ENCODE assay signal across 17 mouse cellular contexts in genomic region chr5:118360374-118361064, GRCm38 (mm10).
DNase-seq lines count a peak whose midpoint lies in the region; ATAC-seq lines count a peak whose summit lies in the region.
"Had no signal": no experiment of that assay in that cellular context is flagged by ENCODE, and none has a peak within 500 bp of the region (broad histone marks: within the 10 kb centered on the region; RNA-seq: fewer than 3 reads in every experiment).

No protein-coding gene starts in this region.

- no peaks in the 10 kb centered on the region for H3K9me3 ChIP-seq in liver, embryonic 13.5 days (replicated peaks)
- H3K9me3 ChIP-seq: embryonic facial prominence, embryonic 15.5 days; stomach, embryonic 15.5 days had no signal

- no peak overlapping the region for H3K4me3 ChIP-seq in liver, embryonic 13.5 days (replicated peaks)
- H3K4me3 ChIP-seq: embryonic facial prominence, embryonic 15.5 days; stomach, embryonic 15.5 days had no signal

- peaks cover 43% of the 10 kb centered on the region for H3K27me3 ChIP-seq in liver, embryonic 13.5 days
- H3K27me3 ChIP-seq: embryonic facial prominence, embryonic 15.5 days; stomach, embryonic 15.5 days had no signal

- peak; percentile 34 for DNase-seq in CD4-positive, CD25-positive, alpha-beta regulatory T cell, adult 2 months (ENCODE audit: low read depth, low spot score)
- peak; percentile 62 for DNase-seq in right cerebral cortex, adult 18-20 months
- DNase-seq in right cerebral cortex, adult 2 months (ENCODE audit: low spot score in 2 of 2), result no peak
- no peak for DNase-seq in liver, embryonic 13.5 days
- DNase-seq in thymus, postnatal 4 days, result peak; percentile 62
- DNase-seq in spleen, adult 18-20 months, result no peak
- DNase-seq in layer of hippocampus, postnatal 25 days (ENCODE audit: extremely low spot score in 1 of 2, low spot score in 1 of 2), result no peak
- DNase-seq: cerebellum, postnatal 14 days; gastrocnemius, postnatal 10 days; heart, postnatal 14 days; right cerebral cortex, postnatal 4 days had no signal

- 39% methylated on average over 16 of the region's 16 CpGs for WGBS in liver, embryonic 13.5 days (ENCODE audit: insufficient replicate concordance)

- ATAC-seq in CD4-positive, CD25-positive, alpha-beta regulatory T cell, adult 4 months, result no peak
- ATAC-seq in liver, embryonic 13.5 days (ENCODE audit: low read depth), result no peak
- ATAC-seq: forebrain, embryonic 14.5 days; intestine, postnatal 0 days had no signal

- no peaks in the 10 kb centered on the region for H3K36me3 ChIP-seq in liver, embryonic 13.5 days
- H3K36me3 ChIP-seq: embryonic facial prominence, embryonic 15.5 days; stomach, embryonic 15.5 days had no signal

- H3K4me2 ChIP-seq in liver, embryonic 13.5 days, result peak overlapping the region; percentile 24; the same call in 1 of the 2 replicates
- H3K4me2 ChIP-seq: embryonic facial prominence, embryonic 15.5 days; lung, embryonic 14.5 days; stomach, embryonic 15.5 days had no signal

- peaks cover 26% of the 10 kb centered on the region for H3K4me1 ChIP-seq in liver, embryonic 13.5 days (replicated peaks)

- no peak overlapping the region; the same call in 1 of the 2 replicates for H3K27ac ChIP-seq in liver, embryonic 13.5 days
- H3K27ac ChIP-seq: embryonic facial prominence, embryonic 15.5 days; stomach, embryonic 15.5 days had no signal

- H3K9ac ChIP-seq in liver, embryonic 13.5 days, result no peak overlapping the region
- H3K9ac ChIP-seq: embryonic facial prominence, embryonic 15.5 days; lung, embryonic 14.5 days; stomach, embryonic 15.5 days had no signal

Comparison
In these comparisons a context has a peak if more than half of its experiments do, and no peak if none do; other contexts are left out.
1. DNase-seq: peak in CD4-positive, CD25-positive, alpha-beta regulatory T cell, adult 2 months (single experiment), right cerebral cortex, adult 18-20 months (single experiment) and thymus, postnatal 4 days (single experiment); none in right cerebral cortex, adult 2 months (0 of 2), liver, embryonic 13.5 days (single experiment), spleen, adult 18-20 months (0 of 2) and layer of hippocampus, postnatal 25 days (0 of 2).